Mouse (Mus musculus): ENCODE data around the gene Fam174b. TPM values are rescaled to one million over a fixed set of nuclear protein-coding genes. Genes with fewer than 3 reads are reported as not detected.

The Fam174b gene
- total and polyA plus RNA-seq, 3 experiments, result 1.4 to 1.7 TPM; not detected in 1

GRCm38 (mm10) chr7:73721764-73722163 is 18.3 kb upstream of the Fam174b start:
- no peaks in the 10 kb centered on the region for H3K4me1 ChIP-seq (ENCODE audit: control insufficient read depth in 1 of 2, insufficient read depth in 2 of 2, low read length in 2 of 2)
- H3K27me3 ChIP-seq (ENCODE audit: control insufficient read depth in 1 of 2, insufficient read depth in 2 of 2, low read length in 2 of 2), result peaks cover 0 to 1% of the 10 kb centered on the region in 2 experiments; a peak in 2 of 4 replicates
- H3K9ac ChIP-seq (ENCODE audit: control insufficient read depth, low read depth, low read length, poor library complexity, severe bottlenecking), result no peak overlapping the region
- H3K36me3 ChIP-seq (ENCODE audit: control insufficient read depth in 1 of 2, insufficient read depth in 2 of 2, low read length in 2 of 2), result no peaks in the 10 kb centered on the region
- H3K4me3 ChIP-seq (ENCODE audit: control insufficient read depth in 1 of 2, insufficient read depth in 1 of 2, low read depth in 2 of 2, low read length in 2 of 2), result no peak overlapping the region
- DNase-seq (ENCODE audit: low read depth, low spot score), result no peak
- TF ChIP-seq TAL1 (IDR thresholded peaks at IDR 0.05; ENCODE audit: low read length), result no peak
- TF ChIP-seq ELF1 (IDR thresholded peaks at IDR 0.05; ENCODE audit: low read depth, low read length), result no peak
- TF ChIP-seq POLR2AphosphoS5 (IDR thresholded peaks at IDR 0.05; ENCODE audit: borderline replicate concordance, low read depth, low read length), result no peak
- no peak for TF ChIP-seq POLR2A (IDR thresholded peaks at IDR 0.05; ENCODE audit: control insufficient read depth in 1 of 2, insufficient read depth in 1 of 2, low read depth in 1 of 2, low read length in 2 of 2, poor library complexity in 1 of 2)
- TF ChIP-seq ZC3H11A (IDR thresholded peaks at IDR 0.05; ENCODE audit: low read depth, low read length), result no peak
- no peak for TF ChIP-seq E2F4 (IDR thresholded peaks at IDR 0.05; ENCODE audit: borderline replicate concordance, low read depth, low read length)
- TF ChIP-seq TBP (IDR thresholded peaks at IDR 0.05; ENCODE audit: low read depth, low read length), result no peak
- TF ChIP-seq SMC3 (IDR thresholded peaks at IDR 0.05; ENCODE audit: low read depth, low read length), result no peak
- TF ChIP-seq GABPA (IDR thresholded peaks at IDR 0.05; ENCODE audit: low read depth, low read length), result no peak
- TF ChIP-seq USF2 (IDR thresholded peaks at IDR 0.05; ENCODE audit: borderline replicate concordance in 1 of 2, insufficient read depth in 1 of 2, low read depth in 1 of 2, low read length in 2 of 2), result no peak
- TF ChIP-seq KAT2A (conservative IDR thresholded peaks at IDR 0.05; ENCODE audit: low read depth, low read length), result no peak
- no peak for TF ChIP-seq USF1 (IDR thresholded peaks at IDR 0.05; ENCODE audit: low read depth, low read length)
- H3K79me2 ChIP-seq (ENCODE audit: control insufficient read depth, insufficient read depth, low read length, poor library complexity), result no peaks in the 10 kb centered on the region
- no peaks in the 10 kb centered on the region for H3K9me3 ChIP-seq (replicated peaks; ENCODE audit: insufficient read depth, low read length)
- H3K27ac ChIP-seq (ENCODE audit: control insufficient read depth, low read depth, low read length), result no peak overlapping the region

- H3K36me3 ChIP-seq (ENCODE audit: control insufficient read depth in 1 of 2, insufficient read depth in 2 of 2, low read length in 2 of 2), result no peaks in the 10 kb centered on the region
- H3K9me3 ChIP-seq (replicated peaks; ENCODE audit: insufficient read depth, low read length), result no peaks in the 10 kb centered on the region
- H3K4me1 ChIP-seq (ENCODE audit: control insufficient read depth in 1 of 2, insufficient read depth in 2 of 2, low read length in 2 of 2), result no peaks in the 10 kb centered on the region
- no peak overlapping the region for H3K4me3 ChIP-seq (ENCODE audit: control insufficient read depth in 1 of 2, insufficient read depth in 1 of 2, low read depth in 2 of 2, low read length in 2 of 2)
- H3K27ac ChIP-seq (ENCODE audit: control insufficient read depth, low read depth, low read length), result no peak overlapping the region
- no peak for TF ChIP-seq TCF12 (IDR thresholded peaks at IDR 0.05; ENCODE audit: low read depth, low read length)
- DNase-seq (ENCODE audit: low read depth, low spot score), result no peak
- no peak overlapping the region for H3K9ac ChIP-seq (ENCODE audit: control insufficient read depth, low read depth, low read length, poor library complexity, severe bottlenecking)
- no peaks in the 10 kb centered on the region for H3K79me2 ChIP-seq (ENCODE audit: control insufficient read depth, insufficient read depth, low read length, poor library complexity)
- H3K27me3 ChIP-seq (ENCODE audit: control insufficient read depth in 1 of 2, insufficient read depth in 2 of 2, low read length in 2 of 2), result peaks cover 2 to 9% of the 10 kb centered on the region in 2 experiments; a peak in 3 of 4 replicates
Observed at GRCm38 (mm10) chr7:73729913-73730312, 10.2 kb upstream of the Fam174b start.

- TF ChIP-seq TCF12 (IDR thresholded peaks at IDR 0.05; ENCODE audit: low read depth, low read length), result no peak
- TF ChIP-seq KAT2A (conservative IDR thresholded peaks at IDR 0.05; ENCODE audit: low read depth, low read length), result no peak
- TF ChIP-seq RAD21 (IDR thresholded peaks at IDR 0.05; ENCODE audit: low read depth, low read length), result no peak
- TF ChIP-seq ZNF384 (IDR thresholded peaks at IDR 0.05; ENCODE audit: low read depth, low read length), result no peak
- Histone ChIP-seq H3K27ac (ENCODE audit: control insufficient read depth, low read depth, low read length) (no peak overlapping the region), H3K4me1 (ENCODE audit: control insufficient read depth in 1 of 2, insufficient read depth in 2 of 2, low read length in 2 of 2) (no peaks in the 10 kb centered on the region), H3K79me2 (ENCODE audit: control insufficient read depth, insufficient read depth, low read length, poor library complexity) (no peaks in the 10 kb centered on the region), H3K9me3 (replicated peaks; ENCODE audit: insufficient read depth, low read length) (no peaks in the 10 kb centered on the region), H3K27me3 (ENCODE audit: control insufficient read depth in 1 of 2, insufficient read depth in 2 of 2, low read length in 2 of 2) (peaks cover 2 to 9% of the 10 kb centered on the region in 2 experiments; a peak in 3 of 4 replicates), H3K36me3 (ENCODE audit: control insufficient read depth in 1 of 2, insufficient read depth in 2 of 2, low read length in 2 of 2) (no peaks in the 10 kb centered on the region), H3K4me3 (ENCODE audit: control insufficient read depth in 1 of 2, insufficient read depth in 1 of 2, low read depth in 2 of 2, low read length in 2 of 2) (no peak overlapping the region), H3K9ac (ENCODE audit: control insufficient read depth, low read depth, low read length, poor library complexity, severe bottlenecking) (no peak overlapping the region)
- no peak for DNase-seq (ENCODE audit: low read depth, low spot score)
Observed at GRCm38 (mm10) chr7:73730430-73731022, 9.6 kb upstream of the Fam174b start.
